Mouse (Mus musculus) urinary bladder, postnatal 14 days (tissue): ENCODE data around the gene Mepce.
"Not testable (repeated sequence)": the region's sequence is repeated elsewhere in the genome, so short reads cannot be mapped to it uniquely, and the experiment has no call there.

Experiments
- DNase-seq: peaks from one replicate; pipeline ENCODE4 v3.0.0; 2021; ENCODE audit warnings: low spot score

Gene Mepce

GRCm38 (mm10) chr5:137758921-137759534 is 28.4 kb downstream of the Mepce start:
- no peak for DNase-seq

GRCm38 (mm10) chr5:137757887-137758286 is 29.6 kb downstream of the Mepce start:
- DNase-seq: no peak

- DNase-seq: peak; percentile 89
These were observed 30.4 kb downstream of the Mepce start for GRCm38 (mm10) chr5:137756882-137757661.

- no peak for DNase-seq
These were observed 31.3 kb downstream of the Mepce start for GRCm38 (mm10) chr5:137756106-137756505.

GRCm38 (mm10) chr5:137755425-137755824 is 32.0 kb downstream of the Mepce start:
- DNase-seq: no peak

- no peak for DNase-seq
These were observed 34.2 kb downstream of the Mepce start for GRCm38 (mm10) chr5:137753111-137753832.

- DNase-seq: no peak
These were observed 35.5 kb downstream of the Mepce start for GRCm38 (mm10) chr5:137751988-137752387.

GRCm38 (mm10) chr5:137751221-137751887 is 36.1 kb downstream of the Mepce start:
- no peak for DNase-seq

- DNase-seq: not testable (repeated sequence)
These were observed 37.2 kb downstream of the Mepce start for GRCm38 (mm10) chr5:137750212-137750611.

GRCm38 (mm10) chr5:137749196-137749836 is 38.1 kb downstream of the Mepce start:
- no peak for DNase-seq

GRCm38 (mm10) chr5:137748130-137748770 is 39.2 kb downstream of the Mepce start:
- DNase-seq: no peak

GRCm38 (mm10) chr5:137747326-137747961 is 40.0 kb downstream of the Mepce start:
- peak; percentile 53 for DNase-seq

GRCm38 (mm10) chr5:137746851-137747325 is 40.6 kb downstream of the Mepce start:
- DNase-seq: peak; percentile 26

GRCm38 (mm10) chr5:137746282-137746850 is 41.1 kb downstream of the Mepce start:
- peak; percentile 80 for DNase-seq

- peak; percentile 92 for DNase-seq
These were observed 42.0 kb downstream of the Mepce start, which contains the start of gene Tsc22d4 for GRCm38 (mm10) chr5:137745214-137746171. Gene Tsc22d4 (plus strand): TSS chr5:137745730.

- no peak for DNase-seq
These were observed 43.3 kb downstream of the Mepce start for GRCm38 (mm10) chr5:137744197-137744596.

GRCm38 (mm10) chr5:137742836-137743235 is 44.6 kb downstream of the Mepce start:
- no peak for DNase-seq

- DNase-seq: no peak
These were observed 45.4 kb downstream of the Mepce start for GRCm38 (mm10) chr5:137742048-137742447.
